Mouse (Mus musculus): ENCODE measurements at regions not wholly inside any gene's neighbourhood (a gene's known extent, or its start where the extent isn't known, plus 50 kb on each side); places are given as distances from the start of the nearest gene placed in this dataset.

DNA sequence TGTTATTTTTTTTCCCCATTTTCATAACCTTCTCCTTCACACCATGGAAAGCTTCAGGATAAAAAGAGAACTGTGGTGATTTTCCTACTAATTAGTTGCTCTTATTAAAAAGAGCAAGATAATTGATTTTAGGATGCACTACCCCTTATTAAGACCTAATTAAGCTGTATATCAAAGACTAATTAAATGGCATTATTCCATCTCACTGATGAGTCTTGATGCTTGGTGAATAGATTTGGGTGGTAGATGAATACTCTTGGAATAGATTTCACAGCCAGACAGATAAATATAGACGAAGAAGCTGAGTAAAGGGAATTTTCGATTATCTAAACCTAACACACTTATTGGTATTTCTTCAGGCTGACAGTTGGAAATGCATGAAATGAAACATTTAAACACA is 346.5 kb upstream of the Tenm2 start:
- DNase-seq (ENCODE audit: low spot score) (no peak), ATAC-seq (ENCODE audit: low FRiP score, low TSS enrichment) (no peak)
- Histone ChIP-seq H3K4me1 (replicated peaks; ENCODE audit: control insufficient read depth, insufficient read depth) (no peaks in the 10 kb centered on the region), H3K27ac (replicated peaks) (no peak overlapping the region), H3K4me2 (replicated peaks; ENCODE audit: low read depth) (no peak overlapping the region), H3K4me3 (ENCODE audit: low read depth, low read length) (no peak overlapping the region), H3K27me3 (ENCODE audit: control insufficient read depth, insufficient read depth, low read length) (no peaks in the 10 kb centered on the region), H3K36me3 (ENCODE audit: control insufficient read depth, insufficient read depth, low read length) (no peaks in the 10 kb centered on the region), H3K9me3 (ENCODE audit: control insufficient read depth, low read length) (no peaks in the 10 kb centered on the region), H3K9ac (ENCODE audit: low read length) (no peak overlapping the region)
- 74% methylated on average over 2 of the region's 2 CpGs for WGBS
- TF ChIP-seq EP300 (optimal IDR thresholded peaks at IDR 0.05) (no peak), CTCF (IDR thresholded peaks at IDR 0.05; ENCODE audit: low read depth) (no peak)

DNA sequence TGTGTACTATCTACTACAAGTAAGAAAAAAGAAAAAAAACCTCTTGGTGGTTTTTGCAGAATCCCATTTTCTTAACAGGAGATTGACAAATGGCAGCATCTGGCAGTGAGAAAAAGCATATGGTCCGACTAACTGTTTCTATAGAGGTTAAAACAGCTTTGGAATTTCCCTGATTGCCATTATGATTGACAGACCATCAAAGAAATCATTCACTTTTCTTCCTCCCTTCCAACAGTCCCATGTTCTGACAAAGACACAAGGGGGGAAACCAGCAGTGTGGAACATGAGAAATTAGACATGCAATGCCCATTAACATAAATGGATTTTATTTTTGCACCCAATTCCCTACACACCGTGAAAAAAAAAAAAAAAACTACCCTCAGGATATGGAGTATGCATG is 297.9 kb upstream of the Tenm2 start:
- DNase-seq (ENCODE audit: low spot score) (no peak), ATAC-seq (ENCODE audit: low FRiP score, low TSS enrichment) (no peak)
- Histone ChIP-seq H3K27ac (replicated peaks) (no peak overlapping the region), H3K9ac (ENCODE audit: low read length) (no peak overlapping the region), H3K36me3 (ENCODE audit: control insufficient read depth, insufficient read depth, low read length) (no peaks in the 10 kb centered on the region), H3K4me1 (replicated peaks; ENCODE audit: control insufficient read depth, insufficient read depth) (no peaks in the 10 kb centered on the region), H3K27me3 (ENCODE audit: control insufficient read depth, insufficient read depth, low read length) (no peaks in the 10 kb centered on the region), H3K4me2 (replicated peaks; ENCODE audit: low read depth) (no peak overlapping the region), H3K9me3 (ENCODE audit: control insufficient read depth, low read length) (no peaks in the 10 kb centered on the region), H3K4me3 (ENCODE audit: low read depth, low read length) (no peak overlapping the region)
- TF ChIP-seq EP300 (optimal IDR thresholded peaks at IDR 0.05), result no peak
- TF ChIP-seq CTCF (IDR thresholded peaks at IDR 0.05; ENCODE audit: low read depth), result no peak
- WGBS, result 61% methylated on average over 2 of the region's 2 CpGs

DNA sequence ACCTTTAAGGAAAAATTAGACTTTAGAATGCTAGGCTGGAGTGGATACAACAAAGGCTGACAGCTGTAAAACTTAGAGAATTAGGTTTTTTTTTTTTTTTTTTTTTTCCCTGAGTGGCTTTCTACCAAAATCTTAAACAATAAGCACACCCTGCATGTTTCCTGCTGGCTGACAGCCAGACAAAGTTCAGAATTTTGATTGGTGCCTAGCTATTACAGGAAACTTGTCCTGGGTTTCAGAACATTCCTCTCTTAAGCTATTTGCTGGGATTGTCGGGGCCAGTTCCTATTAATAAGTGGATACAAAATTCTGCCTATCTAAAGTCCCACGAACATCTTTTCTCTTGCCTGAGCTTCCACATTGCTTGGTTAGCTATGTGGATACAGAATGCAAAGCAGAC is 296.7 kb upstream of the Tenm2 start:
- no peak for DNase-seq (ENCODE audit: low spot score)

DNA sequence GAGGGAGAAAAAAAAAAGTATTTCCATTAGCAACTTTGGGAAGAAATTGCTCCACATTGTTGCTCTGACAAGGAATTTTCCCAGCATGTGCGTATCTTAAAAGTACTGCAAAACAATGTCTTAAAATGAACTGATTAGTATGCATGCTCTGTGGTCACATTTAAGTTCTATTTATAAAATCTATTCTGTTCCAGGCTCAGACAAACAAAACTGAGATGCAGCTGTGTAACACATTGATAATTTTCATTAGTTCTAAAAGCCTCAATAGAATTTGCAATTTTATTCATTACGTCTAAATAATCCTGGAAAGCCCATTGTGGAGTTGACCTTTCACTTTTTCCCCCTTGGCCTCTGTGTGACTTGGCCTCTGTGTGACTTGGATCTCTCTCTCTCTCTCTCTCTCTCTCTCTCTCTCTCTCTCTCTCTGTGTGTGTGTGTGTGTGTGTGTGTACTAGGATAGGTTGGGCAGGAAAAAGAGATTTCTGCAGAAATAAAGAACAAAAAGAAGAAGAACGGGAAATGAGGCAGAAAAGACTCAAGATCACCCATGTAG is 262.8 kb upstream of the Tenm2 start:
- H3K9me3 ChIP-seq (ENCODE audit: control insufficient read depth, low read length), result no peaks in the 10 kb centered on the region
- no peak overlapping the region for H3K4me2 ChIP-seq (replicated peaks; ENCODE audit: low read depth)
- H3K4me3 ChIP-seq (ENCODE audit: low read depth, low read length), result no peak overlapping the region
- no peak for TF ChIP-seq CTCF (IDR thresholded peaks at IDR 0.05; ENCODE audit: low read depth)
- TF ChIP-seq EP300 (optimal IDR thresholded peaks at IDR 0.05), result no peak
- 66% methylated on average over 3 of the region's 3 CpGs for WGBS
- no peaks in the 10 kb centered on the region for H3K36me3 ChIP-seq (ENCODE audit: control insufficient read depth, insufficient read depth, low read length)
- no peak overlapping the region for H3K9ac ChIP-seq (ENCODE audit: low read length)
- H3K4me1 ChIP-seq (replicated peaks; ENCODE audit: control insufficient read depth, insufficient read depth), result no peaks in the 10 kb centered on the region
- ATAC-seq (ENCODE audit: low FRiP score, low TSS enrichment) (no peak), DNase-seq (ENCODE audit: low spot score) (no peak)
- no peaks in the 10 kb centered on the region for H3K27me3 ChIP-seq (ENCODE audit: control insufficient read depth, insufficient read depth, low read length)
- no peak overlapping the region for H3K27ac ChIP-seq (replicated peaks)

More for the DNA sequence above, 296.7 kb upstream of the Tenm2 start:
- 20% methylated on average over 2 of the region's 2 CpGs for WGBS
- Histone ChIP-seq H3K27me3 (ENCODE audit: control insufficient read depth, insufficient read depth, low read length) (no peaks in the 10 kb centered on the region), H3K36me3 (ENCODE audit: control insufficient read depth, insufficient read depth, low read length) (no peaks in the 10 kb centered on the region), H3K27ac (replicated peaks) (no peak overlapping the region), H3K4me1 (replicated peaks; ENCODE audit: control insufficient read depth, insufficient read depth) (no peaks in the 10 kb centered on the region), H3K4me3 (ENCODE audit: low read depth, low read length) (no peak overlapping the region), H3K4me2 (replicated peaks; ENCODE audit: low read depth) (no peak overlapping the region), H3K9me3 (ENCODE audit: control insufficient read depth, low read length) (no peaks in the 10 kb centered on the region), H3K9ac (ENCODE audit: low read length) (no peak overlapping the region)
- TF ChIP-seq EP300 (optimal IDR thresholded peaks at IDR 0.05), result no peak
- no peak for ATAC-seq (ENCODE audit: low FRiP score, low TSS enrichment)

DNA sequence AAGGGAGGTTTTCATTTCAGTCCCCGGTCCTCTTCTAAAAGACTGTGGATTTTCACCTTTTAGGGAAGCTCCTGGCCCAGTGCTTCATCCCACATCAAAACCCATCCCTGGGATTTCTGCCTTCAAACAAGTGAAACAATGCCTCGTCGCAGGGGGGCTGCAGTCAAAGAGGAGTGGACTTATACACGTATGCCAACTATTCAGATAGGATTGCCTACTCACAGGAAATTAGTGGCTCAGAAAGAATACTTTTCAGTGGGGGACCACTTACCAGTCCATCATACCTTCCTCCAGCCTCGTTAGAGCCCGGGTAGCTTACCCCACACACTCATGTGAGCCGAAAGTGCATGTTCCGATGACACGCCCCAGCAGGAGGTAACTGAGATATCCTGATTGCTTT is 262.1 kb upstream of the Tenm2 start:
- DNase-seq (ENCODE audit: low spot score) (no peak), ATAC-seq (ENCODE audit: low FRiP score, low TSS enrichment) (no peak)
- Histone ChIP-seq H3K4me1 (replicated peaks; ENCODE audit: control insufficient read depth, insufficient read depth) (no peaks in the 10 kb centered on the region), H3K4me2 (replicated peaks; ENCODE audit: low read depth) (no peak overlapping the region), H3K27me3 (ENCODE audit: control insufficient read depth, insufficient read depth, low read length) (no peaks in the 10 kb centered on the region), H3K9me3 (ENCODE audit: control insufficient read depth, low read length) (no peaks in the 10 kb centered on the region), H3K36me3 (ENCODE audit: control insufficient read depth, insufficient read depth, low read length) (no peaks in the 10 kb centered on the region), H3K27ac (replicated peaks) (no peak overlapping the region), H3K9ac (ENCODE audit: low read length) (no peak overlapping the region), H3K4me3 (ENCODE audit: low read depth, low read length) (no peak overlapping the region)
- no peak for TF ChIP-seq CTCF (IDR thresholded peaks at IDR 0.05; ENCODE audit: low read depth)
- 67% methylated on average over 9 of the region's 9 CpGs for WGBS

DNA sequence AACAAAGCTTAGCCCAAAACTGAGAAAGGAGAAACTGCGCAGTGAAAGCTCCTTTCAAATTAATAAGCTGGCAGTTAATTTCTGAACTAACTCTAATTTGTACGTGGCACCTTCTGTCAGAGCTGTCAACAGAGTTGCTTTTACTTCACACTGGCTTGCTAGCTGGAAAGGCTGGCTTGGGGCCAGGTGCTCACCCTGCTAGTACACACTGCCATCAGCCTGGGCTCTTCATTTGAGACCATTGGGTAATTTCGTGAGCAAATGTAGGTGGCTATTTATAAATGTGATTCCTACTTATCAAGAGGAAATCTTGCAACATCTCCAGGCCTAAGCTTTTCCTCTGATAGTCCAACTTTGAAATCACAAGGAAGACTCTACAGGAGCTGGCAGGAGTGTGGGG is 244.5 kb upstream of the Tenm2 start:
- TF ChIP-seq CTCF (IDR thresholded peaks at IDR 0.05; ENCODE audit: low read depth), result no peak
- no peak for TF ChIP-seq EP300 (optimal IDR thresholded peaks at IDR 0.05)
- Histone ChIP-seq H3K27ac (replicated peaks) (no peak overlapping the region), H3K9ac (ENCODE audit: low read length) (no peak overlapping the region), H3K4me3 (ENCODE audit: low read depth, low read length) (no peak overlapping the region), H3K27me3 (ENCODE audit: control insufficient read depth, insufficient read depth, low read length) (no peaks in the 10 kb centered on the region), H3K4me2 (replicated peaks; ENCODE audit: low read depth) (no peak overlapping the region), H3K9me3 (ENCODE audit: control insufficient read depth, low read length) (no peaks in the 10 kb centered on the region), H3K4me1 (replicated peaks; ENCODE audit: control insufficient read depth, insufficient read depth) (no peaks in the 10 kb centered on the region), H3K36me3 (ENCODE audit: control insufficient read depth, insufficient read depth, low read length) (no peaks in the 10 kb centered on the region)
- WGBS, result 69% methylated on average over 3 of the region's 3 CpGs
- DNase-seq (ENCODE audit: low spot score), result no peak
- ATAC-seq (ENCODE audit: low FRiP score, low TSS enrichment), result no peak
